Mouse (Mus musculus) small intestine, adult 2 months (tissue): ENCODE results near the gene Ptpn13. TPM values are rescaled to one million over a fixed set of nuclear protein-coding genes. Genes with fewer than 3 reads are reported as not detected.

Experiments used
- H3K27ac ChIP-seq: fragments of 200-500 bp; 2 replicates; pipeline ENCODE4 v1.5.1; 2012; ENCODE audit warnings: low read depth, low read length, control low read depth, inconsistent platforms; ENCODE audit not compliant: insufficient read depth
- H3K27me3 ChIP-seq: fragments of 200-500 bp; 2 replicates; pipeline ENCODE4 v1.6.1; 2012; ENCODE audit warnings: mild to moderate bottlenecking, moderate library complexity, low read length, inconsistent platforms; ENCODE audit not compliant: control insufficient read depth, insufficient read depth
- H3K36me3 ChIP-seq: fragments of 200-500 bp; 2 replicates; pipeline ENCODE4 v1.6.1; 2012; ENCODE audit warnings: mild to moderate bottlenecking, low read length, control low read depth, inconsistent platforms; ENCODE audit not compliant: control insufficient read depth, insufficient read depth
- H3K4me1 ChIP-seq: fragments of 200-500 bp; 2 replicates; pipeline ENCODE4 v1.6.1; 2012; ENCODE audit warnings: low read length, inconsistent platforms, mixed read lengths; ENCODE audit not compliant: control insufficient read depth, insufficient read depth, insufficient read length
- H3K4me3 ChIP-seq: fragments of 200-500 bp; 2 replicates; pipeline ENCODE4 v1.5.1; 2012; ENCODE audit warnings: low read depth, mild to moderate bottlenecking, control low read depth, inconsistent platforms, low read length, moderate library complexity
- CTCF ChIP-seq: fragments of 200-500 bp; IDR thresholded peaks from 2 replicates; pipeline ENCODE4 v1.5.1; 2012; ENCODE audit warnings: low read depth, mild to moderate bottlenecking, control low read depth, inconsistent platforms, low read length, moderate library complexity, mixed read lengths; ENCODE audit not compliant: insufficient replicate concordance, insufficient read length; ENCODE audit errors: extremely low read depth
- POLR2A ChIP-seq: fragments of 200-500 bp; IDR thresholded peaks from 2 replicates; pipeline ENCODE4 v1.6.1; 2012; ENCODE audit warnings: low read depth, mild to moderate bottlenecking, control low read depth, inconsistent platforms, low read length, moderate library complexity
- WGBS: fragments of 180-500 bp; shearing (Covaris S2); methylation state at CpG from one replicate; pipeline ENCODE4 v1.1.7; 2018; 5-methylcytosine and 5-hydroxymethylcytosine counted together
- polyA plus RNA-seq: library from polyadenylated mRNA; depleted of rRNA; stranded (reverse); fragments of >200 nt; gene quantifications from 2 replicates; pipeline ENCODE4 v1.2.3, GENCODE M21; 2012

The Ptpn13 gene
- polyA plus RNA-seq, 1 experiment, result 1.2 TPM

DNA sequence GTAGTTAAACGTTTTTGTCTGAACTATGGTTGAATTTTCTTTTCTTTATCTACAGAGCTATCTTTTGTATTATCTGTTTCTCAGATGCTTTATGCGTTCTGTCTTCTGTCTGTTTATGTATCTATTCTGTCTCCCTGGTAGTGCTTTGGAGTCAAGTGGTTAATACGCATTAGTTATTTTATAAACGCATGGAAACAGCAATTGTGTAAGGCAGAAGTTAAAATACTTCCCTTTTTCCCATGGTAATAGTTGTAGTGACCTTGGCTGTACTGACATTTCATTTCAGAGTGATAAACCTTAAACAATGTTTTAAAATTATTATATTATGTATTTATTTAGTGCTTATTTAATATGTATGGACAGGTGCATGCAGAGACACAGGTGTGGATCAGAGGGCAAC is 49.3 kb downstream of the Ptpn13 start:
- Histone ChIP-seq H3K27me3 (no peaks in the 10 kb centered on the region), H3K4me3 (no peak overlapping the region), H3K36me3 (no peaks in the 10 kb centered on the region), H3K27ac (no peak overlapping the region), H3K4me1 (no peaks in the 10 kb centered on the region)
- 73% methylated on average over 4 of the region's 4 CpGs for WGBS
- TF ChIP-seq CTCF, result no peak
- no peak for TF ChIP-seq POLR2A

DNA sequence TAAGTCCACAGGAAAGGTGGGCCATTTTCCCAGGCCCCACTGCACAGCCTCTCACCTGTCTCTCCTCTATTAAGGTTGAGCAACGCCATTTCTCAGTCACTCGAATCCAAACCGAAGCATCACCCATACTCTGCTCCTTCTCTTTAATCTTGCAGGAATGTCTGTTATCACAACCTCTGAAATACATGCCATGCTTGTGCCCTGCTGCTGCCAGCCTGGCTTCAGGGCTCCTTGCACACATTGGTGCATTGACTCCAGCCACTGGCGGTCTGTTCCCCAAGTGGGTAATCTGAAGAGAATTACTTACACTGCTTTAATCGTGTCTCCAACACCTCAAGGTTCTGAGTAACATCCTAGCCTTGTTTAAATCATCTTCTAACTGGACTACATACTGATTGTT is 50.5 kb downstream of the Ptpn13 start:
- H3K36me3 ChIP-seq, result no peaks in the 10 kb centered on the region
- no peaks in the 10 kb centered on the region for H3K27me3 ChIP-seq
- TF ChIP-seq POLR2A (no peak), CTCF (no peak)
- H3K4me1 ChIP-seq, result no peaks in the 10 kb centered on the region
- H3K27ac ChIP-seq, result no peak overlapping the region
- H3K4me3 ChIP-seq, result no peak overlapping the region
- 86% methylated on average over 5 of the region's 5 CpGs for WGBS

DNA sequence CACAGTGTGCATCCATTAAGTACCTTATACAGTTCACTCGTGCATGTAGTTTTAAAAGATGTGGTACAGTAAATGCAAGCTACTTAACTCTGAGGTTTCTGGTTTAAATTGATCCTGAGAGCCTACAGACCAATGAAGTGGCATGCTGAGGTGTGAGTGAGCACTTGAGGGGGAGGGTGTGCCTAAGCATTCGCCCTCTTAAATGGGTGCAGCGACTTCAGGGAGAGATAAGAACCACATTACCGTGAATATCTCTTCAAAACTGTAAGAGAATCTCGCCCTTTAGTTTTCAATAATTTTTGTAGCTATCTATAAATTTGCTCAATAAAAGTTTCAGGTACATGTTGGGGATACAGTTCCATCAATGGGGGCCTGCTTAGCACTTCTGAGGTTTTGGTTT is 54.5 kb downstream of the Ptpn13 start:
- no peak overlapping the region for H3K4me3 ChIP-seq
- H3K27me3 ChIP-seq, result no peaks in the 10 kb centered on the region
- H3K4me1 ChIP-seq, result no peaks in the 10 kb centered on the region
- no peak overlapping the region for H3K27ac ChIP-seq
- TF ChIP-seq CTCF, result no peak
- no peak for TF ChIP-seq POLR2A
- no peaks in the 10 kb centered on the region for H3K36me3 ChIP-seq
- WGBS, result 84% methylated on average over 5 of the region's 5 CpGs

DNA sequence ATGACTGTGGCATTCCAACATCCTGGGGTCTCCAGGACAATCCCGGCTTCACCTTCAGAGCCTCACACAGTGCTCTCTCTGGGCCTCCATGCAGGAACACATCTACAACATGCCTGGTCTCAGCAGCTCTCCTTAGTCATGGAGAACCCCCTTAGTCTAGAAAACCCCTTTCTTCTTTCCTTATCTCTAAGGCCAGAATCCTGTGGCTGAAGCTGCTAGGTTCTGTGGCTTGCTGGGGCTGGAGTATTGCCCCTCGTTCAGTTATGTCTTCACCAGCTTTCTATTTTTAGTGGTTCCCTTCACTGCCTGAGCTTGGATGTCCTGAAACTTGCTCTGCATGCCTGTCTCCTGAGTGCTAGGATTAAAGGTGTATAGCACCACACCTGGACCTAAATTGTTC is 56.2 kb downstream of the Ptpn13 start:
- Histone ChIP-seq H3K27me3 (no peaks in the 10 kb centered on the region), H3K36me3 (no peaks in the 10 kb centered on the region)

DNA sequence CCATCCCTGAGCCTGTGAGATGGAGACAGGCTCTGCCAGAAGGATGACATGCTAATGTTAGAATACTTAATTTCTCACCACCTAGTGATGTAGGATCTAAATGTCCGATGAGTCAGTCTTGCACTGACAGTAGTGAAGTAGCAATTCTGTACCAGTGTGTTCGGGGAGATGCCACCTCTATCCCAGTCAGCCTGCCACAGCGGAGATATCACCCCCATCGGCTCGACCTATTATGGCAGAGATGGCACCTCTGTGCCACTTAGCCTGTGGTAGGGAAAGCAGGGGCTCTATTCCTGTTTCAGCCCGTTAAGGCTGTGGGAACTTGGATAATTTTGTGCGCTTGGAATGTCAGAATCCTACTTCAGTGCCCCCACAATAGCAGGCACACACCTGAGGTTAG is 62.0 kb downstream of the Ptpn13 start:
- Histone ChIP-seq H3K4me3 (no peak overlapping the region), H3K4me1 (no peaks in the 10 kb centered on the region), H3K36me3 (no peaks in the 10 kb centered on the region), H3K27me3 (no peaks in the 10 kb centered on the region), H3K27ac (no peak overlapping the region)
- TF ChIP-seq POLR2A (no peak), CTCF (no peak)
- 93% methylated on average over 7 of the region's 7 CpGs for WGBS

More for the DNA sequence above, 56.2 kb downstream of the Ptpn13 start:
- H3K4me3 ChIP-seq, result no peak overlapping the region
- no peaks in the 10 kb centered on the region for H3K4me1 ChIP-seq
- WGBS, result 84% methylated on average over 2 of the region's 2 CpGs
- TF ChIP-seq POLR2A (no peak), CTCF (no peak)
- H3K27ac ChIP-seq, result no peak overlapping the region

DNA sequence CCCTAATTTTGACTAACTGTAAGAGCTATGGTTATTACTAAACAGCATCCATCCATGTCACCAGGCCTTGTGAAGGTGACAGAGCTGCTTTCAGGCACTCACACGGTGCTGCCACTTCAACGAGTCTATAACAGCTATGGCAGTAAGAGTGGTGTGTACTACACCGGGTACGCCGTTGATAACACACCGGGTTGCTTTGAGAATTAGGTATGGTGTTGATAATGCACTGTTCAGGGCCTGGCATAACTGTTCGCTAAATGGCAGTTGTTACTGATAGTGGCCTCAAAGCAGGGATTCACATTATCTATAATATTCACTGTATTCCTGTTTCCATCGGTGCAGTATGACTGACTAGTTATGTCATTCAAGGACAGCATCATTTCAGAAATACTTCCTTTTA is 66.0 kb downstream of the Ptpn13 start:
- Histone ChIP-seq H3K27ac (no peak overlapping the region), H3K36me3 (no peaks in the 10 kb centered on the region), H3K4me3 (no peak overlapping the region), H3K27me3 (no peaks in the 10 kb centered on the region), H3K4me1 (no peaks in the 10 kb centered on the region)
- 89% methylated on average over 8 of the region's 8 CpGs for WGBS
- TF ChIP-seq POLR2A (no peak), CTCF (no peak)

DNA sequence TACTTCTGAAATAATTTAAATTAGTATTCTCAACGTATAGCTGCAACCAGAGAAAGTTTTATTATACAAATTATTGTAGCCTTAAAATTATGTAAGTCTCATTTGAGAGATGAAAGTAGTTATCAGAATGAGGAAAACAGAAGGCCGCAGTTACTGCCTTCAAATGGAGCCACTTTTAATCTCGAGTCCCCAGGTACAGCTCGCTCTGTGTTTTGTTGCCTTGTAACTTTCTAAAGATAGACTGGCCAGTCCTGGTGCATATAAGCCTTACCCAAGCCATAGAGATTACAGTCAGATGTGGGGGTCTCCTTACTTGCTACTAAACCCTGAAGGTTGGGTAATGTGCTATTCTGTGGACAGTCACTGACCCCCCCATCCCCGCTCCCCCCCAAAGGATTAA is 66.8 kb downstream of the Ptpn13 start:
- no peaks in the 10 kb centered on the region for H3K36me3 ChIP-seq
- 87% methylated on average over 5 of the region's 5 CpGs for WGBS

DNA sequence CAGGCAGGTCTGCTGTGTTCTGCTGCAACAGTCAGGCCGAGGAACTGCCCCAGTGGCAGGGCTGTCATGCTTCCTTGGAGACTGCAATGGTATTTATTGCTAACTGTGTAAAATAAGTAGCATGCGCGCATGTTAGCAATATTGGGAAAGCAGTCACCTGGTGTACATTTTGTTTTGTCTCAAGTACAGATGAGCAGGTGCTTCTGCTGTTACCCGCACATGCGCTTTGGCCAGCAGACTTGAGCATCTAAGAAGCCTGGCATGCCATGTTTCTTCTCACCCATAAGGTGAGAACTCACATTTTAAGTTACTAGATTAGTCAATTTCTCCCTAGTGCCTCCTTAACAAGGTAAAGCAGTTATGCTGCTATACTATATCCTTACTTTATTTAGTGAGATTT is 72.1 kb downstream of the Ptpn13 start:
- 89% methylated on average over 5 of the region's 5 CpGs for WGBS

More for the DNA sequence above, 66.8 kb downstream of the Ptpn13 start:
- Histone ChIP-seq H3K27me3 (no peaks in the 10 kb centered on the region), H3K27ac (no peak overlapping the region), H3K4me1 (no peaks in the 10 kb centered on the region), H3K4me3 (no peak overlapping the region)
- TF ChIP-seq CTCF (no peak), POLR2A (no peak)

More for the DNA sequence above, 72.1 kb downstream of the Ptpn13 start:
- H3K36me3 ChIP-seq, result no peaks in the 10 kb centered on the region
- no peak overlapping the region for H3K4me3 ChIP-seq
- no peaks in the 10 kb centered on the region for H3K4me1 ChIP-seq
- TF ChIP-seq CTCF, result no peak
- no peak for TF ChIP-seq POLR2A
- H3K27ac ChIP-seq, result no peak overlapping the region
- no peaks in the 10 kb centered on the region for H3K27me3 ChIP-seq
